Mouse (Mus musculus) G1E (cell line): ENCODE results near the gene Fzd10.

ENCODE experiments used
- CTCF ChIP-seq: IDR thresholded peaks from 2 replicates; pipeline ENCODE4 v1.5.1; 2012; ENCODE audit warnings: low read depth, low read length, inconsistent platforms, mixed read lengths
- GATA1 ChIP-seq: IDR thresholded peaks from 2 replicates; pipeline ENCODE4 v1.6.1; 2012; ENCODE audit warnings: borderline replicate concordance, low read length, inconsistent platforms, mixed read lengths
- GATA2 ChIP-seq: IDR thresholded peaks from 2 replicates; pipeline ENCODE4 v1.6.1; 2012; ENCODE audit warnings: low read depth, low read length, inconsistent platforms, borderline replicate concordance
- POLR2AphosphoS5 ChIP-seq: IDR thresholded peaks from 2 replicates; pipeline ENCODE4 v1.6.1; 2012; ENCODE audit warnings: low read depth, low read length, inconsistent platforms; ENCODE audit not compliant: insufficient replicate concordance
- TAL1 ChIP-seq: conservative IDR thresholded peaks from 2 replicates; pipeline ENCODE4 v1.6.1; 2012; ENCODE audit warnings: low read depth, low read length, inconsistent platforms, mixed read lengths

GRCm38 (mm10) chr5:128601036-128602019 is 684 bp downstream of the Fzd10 start:
- TF ChIP-seq CTCF, result no peak
- TF ChIP-seq GATA2, result no peak
- TF ChIP-seq POLR2AphosphoS5, result no peak
- no peak for TF ChIP-seq TAL1
- no peak for TF ChIP-seq GATA1
